Mouse (Mus musculus) stomach, postnatal 0 days (tissue): Measurements from ENCODE around the gene Ada. TPM values are rescaled to one million over a fixed set of nuclear protein-coding genes. Genes with fewer than 3 reads are reported as not detected.
A peak's percentile ranks its signal among the peaks of the same experiment; 100 is the strongest.

Source experiments
- ATAC-seq: fragments of 200-750 bp; cut with Nextera tagmentation; 2 replicates; pipeline ENCODE4 v1.8.0; 2017; ENCODE audit not compliant: low FRiP score, low TSS enrichment
- DNase-seq: peaks from one replicate; pipeline ENCODE4 v3.0.0-alpha.2; 2016; ENCODE audit warnings: low spot score
- H3K27ac ChIP-seq: fragments of 300-500 bp; sonication (generic); replicated peaks from 2 replicates; pipeline ENCODE4 v1.5.1; 2014; ENCODE audit warnings: mild to moderate bottlenecking, control low read depth
- H3K27me3 ChIP-seq: fragments of 300-500 bp; sonication (generic); 2 replicates; pipeline ENCODE4 v1.6.1; 2014; ENCODE audit warnings: low read length; ENCODE audit not compliant: control insufficient read depth, insufficient read depth
- H3K36me3 ChIP-seq: fragments of 300-500 bp; sonication (generic); 2 replicates; pipeline ENCODE4 v1.6.1; 2014; ENCODE audit warnings: low read length, mixed read lengths; ENCODE audit not compliant: control insufficient read depth, insufficient read depth
- H3K4me1 ChIP-seq: fragments of 300-500 bp; sonication (generic); replicated peaks from 2 replicates; pipeline ENCODE4 v1.6.1; 2014; ENCODE audit warnings: antibody characterized with exemption; ENCODE audit not compliant: control insufficient read depth, insufficient read depth
- H3K4me2 ChIP-seq: fragments of 300-500 bp; sonication (generic); replicated peaks from 2 replicates; pipeline ENCODE4 v1.6.1; 2014; ENCODE audit warnings: low read depth, mild to moderate bottlenecking, control low read depth, moderate library complexity
- H3K4me3 ChIP-seq: fragments of 300-500 bp; sonication (generic); 2 replicates; pipeline ENCODE4 v1.5.1; 2014; ENCODE audit warnings: low read depth, low read length, control low read depth
- H3K9ac ChIP-seq: fragments of 300-500 bp; sonication (generic); 2 replicates; pipeline ENCODE4 v1.6.1; 2014; ENCODE audit warnings: mild to moderate bottlenecking, low read length, control low read depth, mixed read lengths
- H3K9me3 ChIP-seq: fragments of 300-500 bp; sonication (generic); 2 replicates; pipeline ENCODE4 v1.6.1; 2016; ENCODE audit warnings: low read length; ENCODE audit not compliant: control insufficient read depth
- CTCF ChIP-seq: IDR thresholded peaks from 2 replicates; pipeline ENCODE4 v1.5.1; 2016; ENCODE audit warnings: antibody characterized with exemption, low read depth, mild to moderate bottlenecking, moderate library complexity
- EP300 ChIP-seq: optimal IDR thresholded peaks from 2 replicates; pipeline ENCODE3; 2016; ENCODE audit warnings: antibody characterized with exemption
- WGBS: fragments of 180-500 bp; shearing (Covaris S2); extraction: QIAGEN DNeasy Blood & Tissue Kit; methylation state at CpG from one replicate; pipeline ENCODE4 v1.1.7; 2014; 5-methylcytosine and 5-hydroxymethylcytosine counted together
- polyA plus RNA-seq: library from polyadenylated mRNA; unstranded; fragments of >200 nt; fragmentation: Nextera tagmentation; extraction: Ambion mirVana; gene quantifications from 2 replicates; pipeline ENCODE4 v1.2.1, GENCODE M21; 2015

Gene Ada
- polyA plus RNA-seq, 1 experiment from 2014 or later, result 13.6 TPM

DNA sequence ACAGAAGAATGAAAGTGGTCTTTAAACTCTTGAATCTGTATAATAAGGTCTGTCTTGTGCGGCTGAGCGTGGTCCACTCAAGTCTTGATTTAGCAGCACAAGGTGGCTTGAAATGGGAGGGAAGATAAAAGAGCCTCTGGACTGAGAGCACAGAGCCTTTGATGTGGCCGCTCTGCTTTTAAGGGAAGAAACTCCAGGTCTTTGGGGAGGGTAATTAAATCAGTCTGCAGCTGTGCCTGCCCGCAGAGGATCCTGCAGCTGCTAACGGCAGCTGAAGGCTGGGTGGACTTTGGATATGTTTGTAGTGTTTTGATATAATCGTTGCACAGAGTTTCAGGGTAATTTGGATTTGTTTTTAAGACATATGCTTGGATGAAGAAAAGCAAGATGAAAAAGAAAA lies 33.2 kb downstream of the Ada start:
- Histone ChIP-seq H3K4me2 (no peak overlapping the region), H3K9ac (no peak overlapping the region), H3K27me3 (no peaks in the 10 kb centered on the region), H3K36me3 (no peaks in the 10 kb centered on the region), H3K4me1 (no peaks in the 10 kb centered on the region; the same call in 1 of the 2 replicates), H3K9me3 (no peaks in the 10 kb centered on the region), H3K27ac (no peak overlapping the region), H3K4me3 (no peak overlapping the region)
- 38% methylated on average over 6 of the region's 6 CpGs for WGBS
- TF ChIP-seq EP300, result no peak
- no peak for TF ChIP-seq CTCF
- ATAC-seq (no peak), DNase-seq (no peak)

DNA sequence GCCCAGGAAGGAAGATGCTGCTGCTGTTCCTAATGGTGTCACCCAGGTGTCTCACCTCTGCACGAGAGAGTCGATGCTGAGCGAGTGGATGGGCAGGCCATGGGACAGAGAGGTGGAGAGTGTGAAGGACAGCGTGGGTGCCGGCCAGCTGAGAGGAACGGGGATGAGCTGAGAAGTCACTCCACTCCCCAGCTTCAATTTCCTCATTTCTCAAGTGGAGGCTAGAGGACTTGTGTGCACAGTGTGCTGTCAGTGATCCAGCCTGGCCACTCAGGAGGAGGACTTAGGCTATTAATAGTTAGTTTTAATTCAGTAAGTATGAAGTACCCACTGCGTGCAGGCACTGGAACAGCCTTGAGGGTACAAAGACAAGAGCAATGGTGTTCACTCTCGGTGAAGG lies 33.6 kb downstream of the Ada start:
- H3K4me2 ChIP-seq, result no peak overlapping the region
- TF ChIP-seq EP300, result no peak
- TF ChIP-seq CTCF, result no peak
- no peaks in the 10 kb centered on the region for H3K27me3 ChIP-seq
- no peak overlapping the region for H3K9ac ChIP-seq
- no peaks in the 10 kb centered on the region for H3K9me3 ChIP-seq
- ATAC-seq, result no peak
- DNase-seq, result no peak
- H3K36me3 ChIP-seq, result no peaks in the 10 kb centered on the region
- no peaks in the 10 kb centered on the region; the same call in 1 of the 2 replicates for H3K4me1 ChIP-seq
- WGBS, result 54% methylated on average over 8 of the region's 8 CpGs
- no peak overlapping the region for H3K4me3 ChIP-seq
- H3K27ac ChIP-seq, result peak overlapping the region; percentile 45; the same call in 1 of the 2 replicates

DNA sequence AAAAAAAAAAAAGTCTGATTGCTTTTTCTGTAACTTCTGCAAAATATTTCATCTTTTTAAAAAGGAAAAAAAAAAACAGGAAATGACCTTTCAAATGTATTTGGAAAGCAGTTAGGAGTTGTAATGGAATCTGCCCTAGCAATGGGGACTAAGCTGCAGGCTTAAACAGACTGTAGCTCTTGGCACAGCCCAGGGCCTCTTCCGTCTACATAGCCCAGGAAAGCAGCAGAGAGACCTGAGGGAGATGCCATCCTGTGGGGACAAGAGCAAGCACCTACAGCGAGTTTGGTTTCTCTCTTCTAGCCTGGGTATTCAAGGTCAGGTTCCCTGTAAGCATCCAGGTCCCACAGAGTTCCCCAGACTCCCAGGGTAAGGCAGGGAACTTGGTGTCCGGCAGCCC lies 36.7 kb downstream of the Ada start:
- TF ChIP-seq EP300 (no peak), CTCF (no peak)
- 73% methylated on average over 3 of the region's 3 CpGs for WGBS
- H3K4me3 ChIP-seq, result no peak overlapping the region

DNA sequence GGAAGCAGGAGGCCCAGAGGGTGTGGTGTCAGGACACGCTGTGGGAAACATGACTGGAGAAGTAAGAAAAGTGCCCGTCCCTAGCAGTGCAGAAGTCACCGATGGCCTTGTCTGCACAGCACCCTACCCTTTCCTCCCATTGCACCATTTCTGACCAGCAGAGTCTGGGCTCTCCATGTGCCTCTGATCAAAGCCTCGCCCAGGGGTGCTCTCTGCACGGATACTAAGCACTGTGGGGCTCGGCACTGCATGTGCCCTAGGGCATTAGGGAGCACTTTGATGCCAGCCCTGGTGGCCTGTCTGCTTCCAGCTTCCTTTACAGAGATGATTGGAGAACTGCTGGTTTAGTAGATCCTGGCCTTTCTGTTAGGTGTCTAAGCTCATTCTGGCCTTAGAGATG lies 37.2 kb downstream of the Ada start:
- H3K4me2 ChIP-seq, result no peak overlapping the region
- no peaks in the 10 kb centered on the region for H3K27me3 ChIP-seq
- peak overlapping the region; percentile 65; the same call in 1 of the 2 replicates for H3K27ac ChIP-seq
- ATAC-seq (no peak), DNase-seq (no peak)
- H3K36me3 ChIP-seq, result no peaks in the 10 kb centered on the region
- no peak overlapping the region for H3K9ac ChIP-seq
- no peaks in the 10 kb centered on the region for H3K9me3 ChIP-seq
- 69% methylated on average over 6 of the region's 6 CpGs for WGBS
- no peaks in the 10 kb centered on the region for H3K4me1 ChIP-seq
- no peak overlapping the region for H3K4me3 ChIP-seq
- TF ChIP-seq CTCF, result no peak
- TF ChIP-seq EP300, result no peak

More for the DNA sequence above, 36.7 kb downstream of the Ada start:
- ATAC-seq, result no peak
- no peak for DNase-seq
- no peaks in the 10 kb centered on the region for H3K27me3 ChIP-seq
- H3K9me3 ChIP-seq, result no peaks in the 10 kb centered on the region
- peak overlapping the region; percentile 49; the same call in 1 of the 2 replicates for H3K27ac ChIP-seq
- H3K4me2 ChIP-seq, result no peak overlapping the region
- no peaks in the 10 kb centered on the region for H3K4me1 ChIP-seq
- no peaks in the 10 kb centered on the region for H3K36me3 ChIP-seq
- no peak overlapping the region for H3K9ac ChIP-seq

DNA sequence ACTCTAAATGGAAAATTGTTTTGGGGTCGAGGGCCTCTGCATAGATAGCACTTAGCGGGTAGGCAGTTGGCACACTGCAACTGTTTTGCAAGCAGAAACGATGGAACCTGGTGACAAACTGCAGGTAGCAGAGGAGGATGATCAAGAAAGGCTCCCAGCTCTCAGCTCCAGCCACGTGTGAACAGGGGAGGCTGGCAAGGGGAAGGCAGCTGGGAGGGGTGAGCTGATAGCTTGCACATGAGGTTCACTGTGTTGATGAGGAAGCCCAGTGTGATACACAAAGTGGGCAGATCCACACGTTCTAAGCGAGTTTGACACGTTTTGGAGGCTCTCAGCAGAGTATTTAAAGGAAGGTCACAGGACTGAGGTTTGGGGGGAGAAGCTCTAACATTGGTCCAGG lies 37.6 kb downstream of the Ada start:
- 62% methylated on average over 7 of the region's 7 CpGs for WGBS
- H3K9ac ChIP-seq, result no peak overlapping the region
- DNase-seq, result no peak
- no peak overlapping the region for H3K4me3 ChIP-seq
- H3K4me2 ChIP-seq, result no peak overlapping the region
- no peak for ATAC-seq
- H3K36me3 ChIP-seq, result no peaks in the 10 kb centered on the region
- no peaks in the 10 kb centered on the region for H3K4me1 ChIP-seq
- no peak overlapping the region for H3K27ac ChIP-seq
- no peaks in the 10 kb centered on the region for H3K9me3 ChIP-seq
- TF ChIP-seq EP300, result no peak
- TF ChIP-seq CTCF, result no peak
- no peaks in the 10 kb centered on the region for H3K27me3 ChIP-seq

DNA sequence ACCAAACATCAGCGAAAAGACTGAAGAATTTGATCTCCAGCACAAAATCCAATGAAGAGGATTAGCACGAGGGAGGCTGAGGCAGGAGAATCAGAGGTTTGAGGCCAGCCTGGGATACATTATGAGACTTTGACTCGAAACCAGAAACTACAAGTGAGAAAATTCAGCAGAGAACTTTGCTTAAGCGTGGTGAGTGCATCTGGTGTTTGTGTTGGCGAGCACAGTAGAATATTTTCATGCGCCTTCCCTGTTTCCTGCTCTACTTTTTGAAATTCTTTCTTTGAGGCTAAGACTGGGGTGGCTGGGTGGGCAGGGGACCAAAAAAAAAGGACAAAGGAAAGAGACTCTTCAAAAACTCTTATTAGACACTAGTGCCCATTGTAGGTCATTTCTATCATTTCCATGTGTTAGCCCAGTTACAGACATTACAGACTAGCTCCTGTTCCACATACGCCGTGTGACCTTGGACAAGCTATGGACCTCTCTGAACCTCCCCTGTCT lies 38.6 kb downstream of the Ada start:
- TF ChIP-seq CTCF (no peak), EP300 (no peak)
- H3K9me3 ChIP-seq, result no peaks in the 10 kb centered on the region
- no peaks in the 10 kb centered on the region for H3K36me3 ChIP-seq
- no peak overlapping the region for H3K9ac ChIP-seq
- H3K4me2 ChIP-seq, result no peak overlapping the region
- H3K27ac ChIP-seq, result no peak overlapping the region
- no peaks in the 10 kb centered on the region for H3K4me1 ChIP-seq
- ATAC-seq (no peak), DNase-seq (no peak)
- no peak overlapping the region for H3K4me3 ChIP-seq
- no peaks in the 10 kb centered on the region for H3K27me3 ChIP-seq
- WGBS, result 89% methylated on average over 8 of the region's 8 CpGs
